Mouse (Mus musculus) lung, adult 2 months (tissue): ENCODE measurements around the gene Zcchc9.

Source experiments
- CTCF ChIP-seq: fragments of 200-500 bp; IDR thresholded peaks from 2 replicates; pipeline ENCODE4 v1.5.1; 2011; ENCODE audit warnings: mild to moderate bottlenecking, low read length, control low read depth; ENCODE audit not compliant: insufficient read depth
- POLR2A ChIP-seq: fragments of 200-500 bp; IDR thresholded peaks from 2 replicates; pipeline ENCODE4 v1.6.1; 2011; ENCODE audit warnings: low read depth, mild to moderate bottlenecking, control low read depth, low read length, borderline replicate concordance; ENCODE audit errors: extremely low read depth

- TF ChIP-seq CTCF (no peak), POLR2A (no peak)
These were observed 51.3 kb downstream of the Zcchc9 start for GRCm38 (mm10) chr13:91756230-91756629.
